Mouse (Mus musculus) testis, adult 2 months (tissue): ENCODE measurements around the gene Gm6370. TPM values are rescaled to one million over a fixed set of nuclear protein-coding genes. Genes with fewer than 3 reads are reported as not detected.
"Not testable (repeated sequence)": the region's sequence is repeated elsewhere in the genome, so short reads cannot be mapped to it uniquely, and the experiment has no call there.

Source experiments
- H3K27ac ChIP-seq: fragments of 200-500 bp; 2 replicates; pipeline ENCODE4 v1.5.1; 2012; ENCODE audit warnings: low read depth, low read length; ENCODE audit not compliant: control insufficient read depth, insufficient read depth
- H3K27me3 ChIP-seq: fragments of 200-500 bp; 2 replicates; pipeline ENCODE4 v1.6.1; 2012; ENCODE audit warnings: mild to moderate bottlenecking, low read length, moderate library complexity; ENCODE audit not compliant: control insufficient read depth, insufficient read depth
- H3K36me3 ChIP-seq: fragments of 200-500 bp; 2 replicates; pipeline ENCODE4 v1.6.1; 2012; ENCODE audit warnings: mild to moderate bottlenecking, low read length; ENCODE audit not compliant: control insufficient read depth, insufficient read depth
- H3K4me1 ChIP-seq: fragments of 200-500 bp; 2 replicates; pipeline ENCODE4 v1.6.1; 2012; ENCODE audit warnings: low read length; ENCODE audit not compliant: control insufficient read depth, insufficient read depth
- H3K4me3 ChIP-seq: fragments of 200-500 bp; 2 replicates; pipeline ENCODE4 v1.5.1; 2012; ENCODE audit warnings: low read depth, mild to moderate bottlenecking, low read length, moderate library complexity, mixed read lengths; ENCODE audit not compliant: control insufficient read depth
- CTCF ChIP-seq: fragments of 200-500 bp; IDR thresholded peaks from 2 replicates; pipeline ENCODE4 v1.5.1; 2012; ENCODE audit warnings: low read depth, mild to moderate bottlenecking, inconsistent platforms, low read length, moderate library complexity; ENCODE audit not compliant: control insufficient read depth, insufficient read depth, insufficient replicate concordance
- POLR2A ChIP-seq: fragments of 200-500 bp; IDR thresholded peaks from 2 replicates; pipeline ENCODE4 v1.6.1; 2012; ENCODE audit warnings: low read depth, mild to moderate bottlenecking, inconsistent platforms, low read length, moderate library complexity; ENCODE audit not compliant: control insufficient read depth
- polyA plus RNA-seq: library from polyadenylated mRNA; depleted of rRNA; stranded (reverse); fragments of >200 nt; gene quantifications from 2 replicates; pipeline ENCODE4 v1.2.3, GENCODE M21; 2012

The Gm6370 gene
- polyA plus RNA-seq, 1 experiment: 54.1 TPM

DNA sequence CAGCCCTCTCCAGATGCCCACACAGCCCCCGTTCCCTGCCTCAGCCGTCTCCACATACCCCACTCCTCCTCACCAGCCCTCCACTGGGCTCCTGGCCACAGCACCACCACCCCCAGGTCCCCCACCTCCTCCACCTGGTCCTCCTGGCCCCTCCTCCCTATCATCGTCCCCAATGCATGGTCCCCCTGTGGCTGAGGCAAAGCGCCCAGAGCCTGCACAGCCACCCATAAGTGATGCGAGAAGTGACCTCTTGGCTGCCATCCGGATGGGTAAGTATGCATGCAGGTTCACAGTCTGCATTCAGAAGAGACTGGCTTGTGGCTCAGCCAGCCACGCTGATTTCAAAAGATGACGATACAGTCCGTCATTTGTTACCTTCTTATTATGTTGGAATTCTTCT is 22.9 kb upstream of the Gm6370 start:
- Histone ChIP-seq H3K4me1 (no peaks in the 10 kb centered on the region), H3K27ac (no peak overlapping the region), H3K27me3 (no peaks in the 10 kb centered on the region), H3K36me3 (no peaks in the 10 kb centered on the region), H3K4me3 (no peak overlapping the region)
- TF ChIP-seq POLR2A: no peak

- TF ChIP-seq POLR2A: no peak
- no peak for TF ChIP-seq CTCF
- Histone ChIP-seq H3K4me3 (no peak overlapping the region), H3K27me3 (no peaks in the 10 kb centered on the region), H3K27ac (no peak overlapping the region), H3K4me1 (no peaks in the 10 kb centered on the region), H3K36me3 (no peaks in the 10 kb centered on the region)
Observed at GRCm38 (mm10) chr5:146470821-146471220, 20.3 kb upstream of the Gm6370 start.

DNA sequence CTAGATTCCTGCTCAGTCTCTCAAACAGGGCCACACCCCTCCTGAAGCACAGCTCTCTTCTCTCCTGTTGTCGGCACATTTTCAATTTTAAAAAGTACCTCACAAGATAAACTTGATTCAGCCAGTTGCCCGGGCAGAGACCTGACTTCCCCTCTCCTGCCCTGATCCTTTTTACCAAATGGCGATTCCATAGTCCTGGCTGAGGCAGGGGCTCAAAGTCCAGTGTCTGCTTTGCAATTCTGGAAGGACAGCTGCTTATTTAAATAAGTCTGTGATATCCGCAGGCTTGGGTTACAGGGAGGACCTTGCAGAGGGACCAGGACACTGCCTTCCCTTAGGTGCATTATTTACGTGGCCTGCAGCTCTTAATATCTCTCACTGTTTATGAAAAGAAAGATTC is 19.9 kb upstream of the Gm6370 start:
- no peaks in the 10 kb centered on the region for H3K27me3 ChIP-seq
- no peak overlapping the region for H3K27ac ChIP-seq
- H3K4me1 ChIP-seq: no peaks in the 10 kb centered on the region
- no peak overlapping the region for H3K4me3 ChIP-seq
- no peak for TF ChIP-seq POLR2A
- no peak for TF ChIP-seq CTCF
- no peaks in the 10 kb centered on the region for H3K36me3 ChIP-seq

DNA sequence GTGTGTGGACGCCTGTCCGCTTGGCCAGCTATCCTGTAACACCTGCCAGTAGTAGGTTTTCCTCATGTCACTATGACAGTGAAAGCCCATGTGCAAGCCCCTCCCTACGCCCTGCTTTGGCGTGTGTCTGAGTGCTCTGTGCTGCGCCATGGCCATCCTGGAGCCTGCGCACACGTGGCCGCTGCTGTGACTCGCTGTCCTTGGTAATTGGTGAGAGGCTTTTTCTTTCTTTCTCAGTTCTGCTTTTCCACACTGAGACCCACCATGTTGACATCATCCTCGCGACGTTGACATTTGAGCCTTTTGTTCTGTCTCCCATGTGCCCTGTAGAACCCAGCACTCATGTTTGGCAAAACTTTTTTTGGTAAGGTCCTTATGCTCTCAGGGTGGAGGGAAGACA is 19.3 kb upstream of the Gm6370 start:
- no peaks in the 10 kb centered on the region for H3K27me3 ChIP-seq
- no peaks in the 10 kb centered on the region for H3K4me1 ChIP-seq
- no peak overlapping the region for H3K27ac ChIP-seq
- H3K4me3 ChIP-seq: no peak overlapping the region
- no peaks in the 10 kb centered on the region for H3K36me3 ChIP-seq
- no peak for TF ChIP-seq CTCF
- TF ChIP-seq POLR2A: no peak

- peak; percentile 36; the same call in 1 of the 2 replicates for TF ChIP-seq CTCF
- not testable (repeated sequence) for H3K4me3 ChIP-seq, H3K27ac ChIP-seq, H3K4me1 ChIP-seq, H3K27me3 ChIP-seq, H3K36me3 ChIP-seq
Observed at GRCm38 (mm10) chr5:146479564-146479963, 11.6 kb upstream of the Gm6370 start.

DNA sequence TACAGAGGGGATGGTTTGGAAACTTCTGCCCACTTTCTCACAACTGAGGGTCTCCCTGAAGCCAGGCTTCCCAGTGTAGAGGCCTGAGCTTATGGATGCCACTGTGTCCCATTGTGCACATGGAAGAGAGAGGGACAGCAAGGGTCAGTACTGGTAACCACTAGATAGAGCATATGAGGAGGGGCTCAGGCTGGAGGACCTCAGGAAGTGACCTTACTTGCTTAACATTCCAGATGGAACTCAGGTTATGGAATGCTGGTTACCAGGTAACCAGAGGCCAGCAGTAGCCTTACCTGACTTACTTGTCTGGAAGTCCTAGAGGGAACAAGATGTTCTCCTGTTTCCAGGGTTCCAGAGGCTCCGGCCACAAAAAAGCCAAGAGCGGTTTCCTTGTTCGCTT is 9.5 kb upstream of the Gm6370 start, which contains the start of gene Gm6408:
Gene Gm6408, plus strand, starts transcription at position 301 of the 400 bp plus-strand sequence.
- not testable (repeated sequence) for H3K4me1 ChIP-seq, H3K36me3 ChIP-seq, H3K27me3 ChIP-seq, H3K27ac ChIP-seq
- peak within 1 kb of the TSS; percentile 45 for H3K4me3 ChIP-seq

DNA sequence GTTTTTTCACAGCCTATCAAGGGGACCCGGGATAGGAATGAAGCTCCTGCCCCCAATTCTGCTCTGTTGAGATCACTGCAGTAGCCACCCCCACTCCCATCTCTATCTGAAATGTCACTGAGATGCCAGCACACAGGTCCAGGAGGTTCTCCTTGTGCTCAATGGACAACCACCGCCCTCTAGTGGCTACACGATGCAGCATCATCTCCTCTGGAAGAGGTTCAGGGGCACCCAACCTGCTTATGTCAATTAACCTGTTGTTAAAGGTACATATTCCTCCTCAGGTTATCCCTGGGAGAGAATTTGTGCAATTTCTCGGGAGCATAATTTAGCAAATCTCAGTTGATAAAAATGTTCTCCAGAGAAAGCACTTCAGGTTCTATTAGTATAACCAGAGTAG is 2.2 kb upstream of the Gm6370 start:
- not testable (repeated sequence) for H3K36me3 ChIP-seq, H3K27me3 ChIP-seq, H3K4me3 ChIP-seq, H3K4me1 ChIP-seq, H3K27ac ChIP-seq

DNA sequence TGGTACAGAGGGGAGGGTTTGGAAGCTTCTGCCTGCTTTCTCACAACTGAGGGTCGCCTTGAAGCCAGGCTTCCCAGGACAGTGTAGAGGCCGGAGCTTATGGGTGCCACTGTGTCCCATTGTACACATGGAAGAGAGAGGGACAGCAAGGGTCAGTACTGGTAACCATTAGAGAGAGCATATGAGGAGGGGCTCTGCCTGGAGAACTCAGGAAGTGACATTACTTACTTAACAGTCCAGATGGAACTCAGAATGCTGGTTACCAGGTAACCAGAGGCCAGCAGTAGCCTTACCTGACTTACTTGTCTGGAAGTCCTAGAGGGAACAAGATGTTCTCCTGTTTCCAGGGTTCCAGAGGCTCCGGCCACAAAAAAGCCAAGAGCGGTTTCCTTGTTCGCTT is 10.9 kb downstream of the Gm6370 start, which contains the start of gene 4930449I24Rik:
Gene 4930449I24Rik, plus strand, starts transcription at position 301 of the 400 bp plus-strand sequence.
- not testable (repeated sequence) for H3K27me3 ChIP-seq, H3K27ac ChIP-seq, H3K36me3 ChIP-seq, H3K4me1 ChIP-seq
- peak within 1 kb of the TSS; percentile 17; the same call in 1 of the 2 replicates for H3K4me3 ChIP-seq

DNA sequence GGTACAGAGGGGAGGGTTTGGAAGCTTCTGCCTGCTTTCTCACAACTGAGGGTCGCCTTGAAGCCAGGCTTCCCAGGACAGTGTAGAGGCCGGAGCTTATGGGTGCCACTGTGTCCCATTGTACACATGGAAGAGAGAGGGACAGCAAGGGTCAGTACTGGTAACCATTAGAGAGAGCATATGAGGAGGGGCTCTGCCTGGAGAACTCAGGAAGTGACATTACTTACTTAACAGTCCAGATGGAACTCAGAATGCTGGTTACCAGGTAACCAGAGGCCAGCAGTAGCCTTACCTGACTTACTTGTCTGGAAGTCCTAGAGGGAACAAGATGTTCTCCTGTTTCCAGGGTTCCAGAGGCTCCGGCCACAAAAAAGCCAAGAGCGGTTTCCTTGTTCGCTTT is 22.7 kb downstream of the Gm6370 start, which contains the start of gene Gm3402:
Gene Gm3402, plus strand, starts transcription at position 301 of the 400 bp plus-strand sequence.
- H3K36me3 ChIP-seq, H3K4me1 ChIP-seq, H3K27me3 ChIP-seq, H3K27ac ChIP-seq, H3K4me3 ChIP-seq: not testable (repeated sequence)

DNA sequence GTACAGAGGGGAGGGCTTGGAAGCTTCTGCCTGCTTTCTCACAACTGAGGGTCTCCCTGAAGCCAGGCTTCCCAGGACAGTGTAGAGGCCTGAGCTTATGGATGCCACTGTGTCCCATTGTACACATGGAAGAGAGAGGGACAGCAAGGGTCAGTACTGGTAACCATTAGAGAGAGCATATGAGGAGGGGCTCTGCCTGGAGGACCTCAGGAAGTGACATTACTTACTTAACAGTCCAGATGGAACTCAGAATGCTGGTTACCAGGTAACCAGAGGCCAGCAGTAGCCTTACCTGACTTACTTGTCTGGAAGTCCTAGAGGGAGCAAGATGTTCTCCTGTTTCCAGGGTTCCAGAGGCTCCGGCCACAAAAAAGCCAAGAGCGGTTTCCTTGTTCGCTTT is 34.3 kb downstream of the Gm6370 start, which contains the start of gene Gm3404:
Gene Gm3404, plus strand, starts transcription at position 301 of the 400 bp plus-strand sequence.
- H3K4me1 ChIP-seq, H3K36me3 ChIP-seq, H3K27ac ChIP-seq, H3K27me3 ChIP-seq: not testable (repeated sequence)
- H3K4me3 ChIP-seq: peak within 1 kb of the TSS; percentile 67

DNA sequence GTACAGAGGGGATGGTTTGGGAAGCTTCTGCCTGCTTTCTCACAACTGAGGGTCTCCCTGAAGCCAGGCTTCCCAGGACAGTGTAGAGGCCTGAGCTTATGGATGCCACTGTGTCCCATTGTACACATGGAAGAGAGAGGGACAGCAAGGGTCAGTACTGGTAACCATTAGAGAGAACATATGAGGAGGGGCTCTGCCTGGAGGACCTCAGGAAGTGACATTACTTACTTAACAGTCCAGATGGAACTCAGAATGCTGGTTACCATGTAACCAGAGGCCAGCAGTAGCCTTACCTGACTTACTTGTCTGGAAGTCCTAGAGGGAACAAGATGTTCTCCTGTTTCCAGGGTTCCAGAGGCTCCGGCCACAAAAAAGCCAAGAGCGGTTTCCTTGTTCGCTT is 46.2 kb downstream of the Gm6370 start, which contains the start of gene Gm3409:
Gene Gm3409, plus strand, starts transcription at position 301 of the 400 bp plus-strand sequence.
- not testable (repeated sequence) for H3K4me1 ChIP-seq

More for the DNA sequence above, 46.2 kb downstream of the Gm6370 start, which contains the start of gene Gm3409:
- not testable (repeated sequence) for H3K27ac ChIP-seq, H3K4me3 ChIP-seq, H3K27me3 ChIP-seq, H3K36me3 ChIP-seq
